Mouse (Mus musculus) lung, embryonic 16.5 days (tissue): ENCODE data around the gene Mettl23. TPM values are rescaled to one million over a fixed set of nuclear protein-coding genes. Genes with fewer than 3 reads are reported as not detected.

ENCODE experiments used
- ATAC-seq: fragments of 200-750 bp; cut with Nextera tagmentation; 2 replicates; pipeline ENCODE4 v1.8.0; 2017; ENCODE audit warnings: low read depth, mild to moderate bottlenecking, moderate library complexity
- H3K27ac ChIP-seq: fragments of 300-500 bp; sonication (generic); 2 replicates; pipeline ENCODE4 v1.5.1; 2014; ENCODE audit warnings: mild to moderate bottlenecking, control low read depth, low read length
- H3K27me3 ChIP-seq: fragments of 300-500 bp; sonication (generic); 2 replicates; pipeline ENCODE4 v1.6.1; 2014; ENCODE audit warnings: low read depth, low read length, mixed read lengths; ENCODE audit not compliant: control insufficient read depth, insufficient read depth
- H3K36me3 ChIP-seq: fragments of 300-500 bp; sonication (generic); 2 replicates; pipeline ENCODE4 v1.6.1; 2014; ENCODE audit warnings: low read length; ENCODE audit not compliant: control insufficient read depth, insufficient read depth
- H3K4me1 ChIP-seq: fragments of 300-500 bp; sonication (generic); replicated peaks from 2 replicates; pipeline ENCODE4 v1.6.1; 2014; ENCODE audit warnings: low read length, mixed read lengths; ENCODE audit not compliant: control insufficient read depth, insufficient read depth
- H3K4me2 ChIP-seq: fragments of 300-500 bp; sonication (generic); 2 replicates; pipeline ENCODE4 v1.6.1; 2014; ENCODE audit warnings: low read depth, low read length, control low read depth
- H3K4me3 ChIP-seq: fragments of 300-500 bp; sonication (generic); 2 replicates; pipeline ENCODE4 v1.5.1; 2014; ENCODE audit warnings: mild to moderate bottlenecking, low read length, control low read depth
- H3K9ac ChIP-seq: fragments of 300-500 bp; sonication (generic); 2 replicates; pipeline ENCODE4 v1.6.1; 2014; ENCODE audit warnings: low read length, control low read depth
- H3K9me3 ChIP-seq: fragments of 300-500 bp; sonication (generic); 2 replicates; pipeline ENCODE4 v1.6.1; 2016; ENCODE audit warnings: low read length; ENCODE audit not compliant: control insufficient read depth
- WGBS: fragments of 180-500 bp; shearing (Covaris S2); extraction: QIAGEN DNeasy Blood & Tissue Kit; methylation state at CpG from one replicate; pipeline ENCODE4 v1.1.7; 2014; 5-methylcytosine and 5-hydroxymethylcytosine counted together
- polyA plus RNA-seq: library from polyadenylated mRNA; unstranded; fragments of >200 nt; fragmentation: Nextera tagmentation; extraction: Ambion mirVana; gene quantifications from 2 replicates; pipeline ENCODE4 v1.2.1, GENCODE M21; 2015

Mettl23 gene
- 53.5 and 59.9 TPM in 2 replicates for polyA plus RNA-seq

GRCm38 (mm10) chr11:116843261-116844233 is at the start of gene Mettl23, which contains the start of gene Jmjd6:
Gene Mettl23 (plus strand): TSS chr11:116843278.
Gene Jmjd6 (minus strand): TSS chr11:116843449.
- peaks cover 28% of the 10 kb centered on the region for H3K4me1 ChIP-seq
- ATAC-seq, result peak; percentile 96
- no peaks in the 10 kb centered on the region for H3K27me3 ChIP-seq
- WGBS, result under 1% methylated on average over 72 of the region's 72 CpGs
- H3K36me3 ChIP-seq, result peaks cover 30% of the 10 kb centered on the region
- H3K9ac ChIP-seq, result peak within 1 kb of the TSS; percentile 95
- H3K27ac ChIP-seq, result peak within 1 kb of the TSS; percentile 99
- H3K4me2 ChIP-seq, result peak within 1 kb of the TSS; percentile 68
- H3K4me3 ChIP-seq, result peak within 1 kb of the TSS; percentile 87
- no peaks in the 10 kb centered on the region for H3K9me3 ChIP-seq

- 84% methylated on average over 5 of the region's 5 CpGs for WGBS
- Histone ChIP-seq H3K36me3 (no peaks in the 10 kb centered on the region), H3K4me1 (no peaks in the 10 kb centered on the region), H3K27me3 (no peaks in the 10 kb centered on the region), H3K4me2 (no peak overlapping the region), H3K27ac (no peak overlapping the region), H3K4me3 (no peak overlapping the region), H3K9me3 (no peaks in the 10 kb centered on the region), H3K9ac (no peak overlapping the region)
- ATAC-seq, result no peak
Observed at GRCm38 (mm10) chr11:116799364-116799763, 43.7 kb upstream of the Mettl23 start.

GRCm38 (mm10) chr11:116801106-116801505 is 42.0 kb upstream of the Mettl23 start:
- H3K4me3 ChIP-seq, result no peak overlapping the region
- H3K4me1 ChIP-seq, result no peaks in the 10 kb centered on the region
- 66% methylated on average over 5 of the region's 5 CpGs for WGBS
- no peak overlapping the region for H3K4me2 ChIP-seq
- H3K36me3 ChIP-seq, result no peaks in the 10 kb centered on the region
- H3K9ac ChIP-seq, result no peak overlapping the region
- no peaks in the 10 kb centered on the region for H3K27me3 ChIP-seq
- H3K27ac ChIP-seq, result no peak overlapping the region
- H3K9me3 ChIP-seq, result no peaks in the 10 kb centered on the region
- ATAC-seq, result no peak

GRCm38 (mm10) chr11:116802709-116803108 is 40.4 kb upstream of the Mettl23 start:
- H3K27ac ChIP-seq, result no peak overlapping the region
- WGBS, result 71% methylated on average over 5 of the region's 5 CpGs
- no peaks in the 10 kb centered on the region for H3K36me3 ChIP-seq
- ATAC-seq, result no peak
- no peak overlapping the region for H3K4me3 ChIP-seq
- no peaks in the 10 kb centered on the region for H3K9me3 ChIP-seq
- no peaks in the 10 kb centered on the region for H3K27me3 ChIP-seq
- H3K4me1 ChIP-seq, result peaks cover 2% of the 10 kb centered on the region; the same call in 1 of the 2 replicates
- no peak overlapping the region for H3K4me2 ChIP-seq
- no peak overlapping the region for H3K9ac ChIP-seq

- H3K27ac ChIP-seq, result peak overlapping the region; percentile 7; the same call in 1 of the 2 replicates
- no peaks in the 10 kb centered on the region for H3K9me3 ChIP-seq
- H3K9ac ChIP-seq, result no peak overlapping the region
- no peak for ATAC-seq
- H3K4me1 ChIP-seq, result peaks cover 9% of the 10 kb centered on the region
- no peak overlapping the region for H3K4me2 ChIP-seq
- H3K27me3 ChIP-seq, result no peaks in the 10 kb centered on the region; the same call in 1 of the 2 replicates
- H3K4me3 ChIP-seq, result no peak overlapping the region
- WGBS, result 57% methylated on average over 15 of the region's 15 CpGs
- H3K36me3 ChIP-seq, result no peaks in the 10 kb centered on the region
Observed at GRCm38 (mm10) chr11:116806136-116807071, 36.7 kb upstream of the Mettl23 start.

DNA sequence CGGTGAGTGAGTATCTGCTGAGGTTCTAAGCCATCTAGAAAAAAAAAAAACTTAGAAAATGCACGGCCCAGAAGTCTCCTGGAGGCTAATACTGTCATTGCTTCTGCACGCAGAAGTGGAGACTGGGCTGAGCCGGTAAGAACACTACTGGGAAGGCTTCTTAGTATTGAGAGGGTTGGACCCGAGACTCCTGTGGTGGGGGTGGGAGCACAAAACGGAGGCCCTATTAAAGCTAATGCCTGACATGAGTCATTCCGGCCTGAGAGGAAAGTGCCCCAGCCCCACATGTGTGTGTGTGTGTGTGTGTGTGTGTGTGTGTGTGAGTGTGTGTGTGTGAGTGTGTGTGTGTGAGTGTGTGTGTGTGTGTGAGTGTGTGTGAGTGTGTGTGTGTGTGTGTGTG is 36.0 kb upstream of the Mettl23 start:
- Histone ChIP-seq H3K4me2 (no peak overlapping the region), H3K4me3 (no peak overlapping the region), H3K27me3 (no peaks in the 10 kb centered on the region; the same call in 1 of the 2 replicates), H3K27ac (no peak overlapping the region), H3K9ac (no peak overlapping the region), H3K4me1 (peaks cover 15% of the 10 kb centered on the region), H3K36me3 (no peaks in the 10 kb centered on the region), H3K9me3 (no peaks in the 10 kb centered on the region)
- WGBS, result 38% methylated on average over 7 of the region's 7 CpGs
- no peak for ATAC-seq

GRCm38 (mm10) chr11:116807526-116807925 is 35.6 kb upstream of the Mettl23 start:
- Histone ChIP-seq H3K36me3 (no peaks in the 10 kb centered on the region), H3K4me3 (no peak overlapping the region), H3K4me1 (peaks cover 19% of the 10 kb centered on the region), H3K9me3 (no peaks in the 10 kb centered on the region), H3K4me2 (no peak overlapping the region), H3K9ac (no peak overlapping the region), H3K27me3 (no peaks in the 10 kb centered on the region; the same call in 1 of the 2 replicates), H3K27ac (peak overlapping the region; percentile 62; the same call in 1 of the 2 replicates)
- 61% methylated on average over 3 of the region's 3 CpGs for WGBS
- ATAC-seq, result no peak

DNA sequence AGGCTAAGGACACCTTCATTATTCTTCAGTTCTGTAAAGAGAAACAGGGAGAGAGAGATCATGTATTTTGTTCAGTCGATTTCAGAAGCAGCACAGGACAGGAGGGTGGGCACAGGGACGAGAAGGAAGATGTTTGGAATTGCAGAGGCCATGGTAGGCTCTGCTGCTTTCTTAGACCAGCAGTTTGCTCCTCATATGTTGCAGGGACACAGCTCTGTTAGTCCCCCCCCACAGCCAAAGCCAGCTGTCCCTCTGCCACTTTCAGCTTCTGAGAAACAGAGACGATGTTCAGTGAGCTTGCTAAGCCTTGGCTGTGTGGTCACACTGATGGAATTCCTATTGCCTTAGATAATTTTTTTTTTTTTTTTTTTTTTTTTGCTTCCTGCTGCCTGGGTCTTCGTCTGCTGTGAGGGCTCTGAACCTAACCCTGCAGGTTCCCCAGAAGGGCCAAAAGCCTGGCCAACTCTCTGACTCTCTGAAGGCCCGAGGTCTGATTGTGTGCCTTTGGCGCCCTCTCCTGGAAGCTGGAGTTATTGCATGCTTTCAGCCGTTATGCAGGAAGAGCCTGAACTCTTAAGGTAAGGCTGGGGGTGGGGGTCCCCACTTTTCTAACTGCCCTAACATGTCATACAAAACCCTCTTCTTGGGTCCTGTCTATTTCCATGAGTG is 35.0 kb upstream of the Mettl23 start:
- no peaks in the 10 kb centered on the region for H3K36me3 ChIP-seq
- H3K4me1 ChIP-seq, result peaks cover 24% of the 10 kb centered on the region
- peak overlapping the region; percentile 62; the same call in 1 of the 2 replicates for H3K27ac ChIP-seq
- H3K9me3 ChIP-seq, result no peaks in the 10 kb centered on the region
- peak; percentile 46 for ATAC-seq
- no peaks in the 10 kb centered on the region; the same call in 1 of the 2 replicates for H3K27me3 ChIP-seq
- H3K4me2 ChIP-seq, result no peak overlapping the region
- no peak overlapping the region for H3K4me3 ChIP-seq
- WGBS, result 13% methylated on average over 7 of the region's 7 CpGs
- no peak overlapping the region; the same call in 1 of the 2 replicates for H3K9ac ChIP-seq
